Mouse (Mus musculus) hindbrain, embryonic 16.5 days (tissue): ENCODE measurements around the gene Prss57. TPM values are rescaled to one million over a fixed set of nuclear protein-coding genes. Genes with fewer than 3 reads are reported as not detected.

Source experiments
- ATAC-seq: fragments of 200-750 bp; cut with Nextera tagmentation; 2 replicates; pipeline ENCODE4 v1.8.0; 2017; ENCODE audit warnings: moderate TSS enrichment, moderate library complexity
- H3K27ac ChIP-seq: fragments of 300-500 bp; sonication (generic); 2 replicates; pipeline ENCODE4 v1.5.1; 2014; ENCODE audit warnings: low read depth, mild to moderate bottlenecking, control low read depth, low read length, moderate library complexity
- H3K27me3 ChIP-seq: fragments of 300-500 bp; sonication (generic); replicated peaks from 2 replicates; pipeline ENCODE4 v1.6.1; 2014; ENCODE audit warnings: low read length; ENCODE audit not compliant: control insufficient read depth, insufficient read depth
- H3K36me3 ChIP-seq: fragments of 300-500 bp; sonication (generic); 2 replicates; pipeline ENCODE4 v1.6.1; 2014; ENCODE audit warnings: mild to moderate bottlenecking, low read length, moderate library complexity, mixed read lengths; ENCODE audit not compliant: control insufficient read depth, insufficient read depth
- H3K4me1 ChIP-seq: fragments of 300-500 bp; sonication (generic); 2 replicates; pipeline ENCODE4 v1.6.1; 2014; ENCODE audit warnings: low read depth, low read length; ENCODE audit not compliant: control insufficient read depth, insufficient read depth
- H3K4me2 ChIP-seq: fragments of 300-500 bp; sonication (generic); 2 replicates; pipeline ENCODE4 v1.6.1; 2014; ENCODE audit warnings: mild to moderate bottlenecking, low read length, control low read depth, moderate library complexity
- H3K4me3 ChIP-seq: fragments of 300-500 bp; sonication (generic); 2 replicates; pipeline ENCODE4 v1.5.1; 2014; ENCODE audit warnings: mild to moderate bottlenecking, low read length, control low read depth, moderate library complexity
- H3K9ac ChIP-seq: fragments of 300-500 bp; sonication (generic); 2 replicates; pipeline ENCODE4 v1.6.1; 2014; ENCODE audit warnings: low read depth, mild to moderate bottlenecking, control low read depth, low read length, moderate library complexity
- H3K9me3 ChIP-seq: fragments of 300-500 bp; sonication (generic); 2 replicates; pipeline ENCODE4 v1.6.1; 2014; ENCODE audit warnings: mild to moderate bottlenecking, low read length, moderate library complexity; ENCODE audit not compliant: control insufficient read depth
- WGBS: fragments of 180-500 bp; shearing (Covaris S2); extraction: QIAGEN DNeasy Blood & Tissue Kit; methylation state at CpG from one replicate; pipeline ENCODE4 v1.1.7; 2014; 5-methylcytosine and 5-hydroxymethylcytosine counted together
- polyA plus RNA-seq: library from polyadenylated mRNA; unstranded; fragments of >200 nt; fragmentation: Nextera tagmentation; extraction: Ambion mirVana; gene quantifications from 2 replicates; pipeline ENCODE4 v1.2.1, GENCODE M21; 2015

Gene Prss57
- 0.31 TPM in 1 of 2 replicates, not detected in the other for polyA plus RNA-seq

DNA sequence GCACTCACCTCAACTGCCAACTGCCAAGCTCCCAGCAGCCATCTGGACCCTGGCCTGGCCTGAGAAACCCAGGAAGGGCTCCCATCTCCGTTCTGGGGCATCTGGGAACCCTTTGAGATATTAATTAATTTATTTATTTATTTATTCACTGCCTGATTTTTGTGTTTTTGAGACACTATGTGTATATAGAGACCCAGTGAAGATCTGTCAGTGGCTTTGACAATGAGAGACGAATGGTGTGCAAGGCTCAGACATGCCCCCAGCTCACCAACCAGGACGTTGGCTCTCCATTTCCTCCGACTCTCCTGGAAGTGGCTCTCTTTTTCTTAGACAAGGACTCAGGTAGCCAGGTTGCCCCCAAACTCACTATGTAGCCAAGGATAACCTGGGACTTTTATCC, at the start of gene Prss57:
Gene Prss57 (minus strand): TSS at position 101 of the 400 bp plus-strand sequence.
- no peak within 1 kb of the TSS for H3K27ac ChIP-seq
- no peak for ATAC-seq
- WGBS: 87% methylated on average over 4 of the region's 4 CpGs

DNA sequence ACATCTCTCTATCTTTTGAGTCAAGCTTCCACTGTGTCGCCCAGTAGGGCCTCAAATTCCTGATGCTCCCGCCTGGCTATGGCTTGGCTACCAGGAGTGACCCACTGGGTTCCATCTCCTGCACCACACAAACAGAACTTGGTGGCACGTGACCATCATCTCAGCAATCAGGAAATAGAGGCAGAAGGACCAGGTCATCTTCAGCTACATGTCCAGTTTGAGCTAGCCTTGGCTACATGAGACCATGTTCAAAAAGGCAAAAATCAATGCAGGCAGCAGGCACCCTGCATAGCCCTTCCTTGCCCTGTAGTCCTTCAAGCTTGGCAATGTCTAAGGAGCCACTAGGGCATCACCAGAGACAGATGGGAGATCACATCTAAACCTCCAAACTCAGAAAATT, 49.3 kb upstream of the Prss57 start:
- peaks cover 9% of the 10 kb centered on the region for H3K4me1 ChIP-seq
- ATAC-seq: no peak
- peak overlapping the region; percentile 41; the same call in 1 of the 2 replicates for H3K27ac ChIP-seq
- H3K9ac ChIP-seq: no peak overlapping the region
- H3K36me3 ChIP-seq: no peaks in the 10 kb centered on the region
- no peaks in the 10 kb centered on the region for H3K27me3 ChIP-seq
- 94% methylated on average over 3 of the region's 3 CpGs for WGBS
- H3K9me3 ChIP-seq: no peaks in the 10 kb centered on the region
- H3K4me3 ChIP-seq: no peak overlapping the region
- H3K4me2 ChIP-seq: peak overlapping the region; percentile 63; the same call in 1 of the 2 replicates

More for the DNA sequence above, at the start of gene Prss57:
- H3K4me3 ChIP-seq: no peak within 1 kb of the TSS
- H3K36me3 ChIP-seq: no peaks in the 10 kb centered on the region
- peaks cover 10% of the 10 kb centered on the region for H3K4me1 ChIP-seq
- no peaks in the 10 kb centered on the region for H3K9me3 ChIP-seq
- no peak within 1 kb of the TSS for H3K9ac ChIP-seq
- no peak within 1 kb of the TSS for H3K4me2 ChIP-seq
- H3K27me3 ChIP-seq: no peaks in the 10 kb centered on the region

DNA sequence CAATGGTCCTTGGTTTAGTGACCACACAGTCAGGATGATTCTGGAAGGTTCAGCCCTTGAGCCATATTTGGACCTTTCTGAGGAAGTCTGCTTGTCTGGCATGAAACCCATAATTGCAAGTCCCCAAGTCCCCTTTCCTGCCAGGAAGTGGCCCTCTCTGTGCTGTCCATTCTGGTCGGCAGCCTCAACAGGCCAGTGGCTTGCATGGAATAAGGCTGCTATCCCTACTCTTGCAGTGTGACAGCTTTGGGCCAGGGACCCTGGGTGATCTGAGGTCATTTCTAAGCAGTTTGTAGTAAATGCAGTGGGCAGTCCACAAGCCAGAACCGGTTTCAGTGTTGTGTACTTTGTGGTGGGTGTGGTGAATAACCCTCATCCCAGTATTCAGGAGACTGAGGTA, 47.4 kb upstream of the Prss57 start:
- Histone ChIP-seq H3K4me3 (no peak overlapping the region), H3K9ac (no peak overlapping the region), H3K4me1 (peaks cover 8% of the 10 kb centered on the region), H3K9me3 (no peaks in the 10 kb centered on the region), H3K36me3 (no peaks in the 10 kb centered on the region), H3K4me2 (no peak overlapping the region), H3K27me3 (no peaks in the 10 kb centered on the region), H3K27ac (no peak overlapping the region)
- 82% methylated on average over 2 of the region's 2 CpGs for WGBS
- no peak for ATAC-seq

- Histone ChIP-seq H3K27me3 (no peaks in the 10 kb centered on the region), H3K4me2 (no peak overlapping the region), H3K9me3 (no peaks in the 10 kb centered on the region), H3K36me3 (no peaks in the 10 kb centered on the region), H3K9ac (no peak overlapping the region), H3K4me3 (no peak overlapping the region), H3K4me1 (peaks cover 8% of the 10 kb centered on the region), H3K27ac (no peak overlapping the region)
- no peak for ATAC-seq
- 94% methylated on average over 3 of the region's 3 CpGs for WGBS
Measured at GRCm38 (mm10) chr10:79836918-79837317, 46.2 kb upstream of the Prss57 start.

DNA sequence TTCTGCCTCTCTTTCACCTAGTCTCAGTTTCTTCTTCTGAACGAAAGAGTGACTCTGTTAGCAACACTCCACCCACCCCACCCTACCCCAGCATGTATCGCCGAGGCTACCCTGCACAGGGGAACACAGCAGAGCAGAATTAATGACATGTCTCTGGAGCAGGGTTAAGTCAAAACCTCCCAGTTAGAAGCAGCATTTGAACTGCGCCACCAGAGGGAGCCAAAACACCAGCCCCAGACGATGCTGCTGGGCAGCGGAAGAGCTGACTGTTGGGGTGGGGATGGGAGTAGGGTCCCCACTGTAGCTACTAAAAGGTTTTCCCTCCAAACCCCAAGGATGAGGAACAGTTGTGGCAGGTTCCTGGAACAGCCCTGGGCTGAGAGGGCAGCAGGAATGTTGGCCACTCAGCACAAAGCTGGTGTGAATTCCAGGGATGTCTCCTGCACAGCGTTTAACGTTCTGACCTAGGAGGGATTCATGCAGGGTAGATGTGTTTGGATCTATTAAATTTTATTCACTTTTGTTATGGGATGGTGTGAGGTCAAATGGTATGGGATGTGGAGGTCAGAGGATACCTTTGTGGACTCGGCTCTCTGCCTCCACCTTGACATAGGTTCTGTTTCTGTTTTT, 44.1 kb upstream of the Prss57 start:
- Histone ChIP-seq H3K4me1 (peaks cover 2% of the 10 kb centered on the region), H3K4me3 (no peak overlapping the region), H3K36me3 (no peaks in the 10 kb centered on the region), H3K27ac (no peak overlapping the region), H3K27me3 (no peaks in the 10 kb centered on the region), H3K9ac (no peak overlapping the region), H3K9me3 (no peaks in the 10 kb centered on the region), H3K4me2 (no peak overlapping the region)
- 22% methylated on average over 9 of the region's 9 CpGs for WGBS
- ATAC-seq: peak; percentile 59; the same call in 1 of the 2 replicates

DNA sequence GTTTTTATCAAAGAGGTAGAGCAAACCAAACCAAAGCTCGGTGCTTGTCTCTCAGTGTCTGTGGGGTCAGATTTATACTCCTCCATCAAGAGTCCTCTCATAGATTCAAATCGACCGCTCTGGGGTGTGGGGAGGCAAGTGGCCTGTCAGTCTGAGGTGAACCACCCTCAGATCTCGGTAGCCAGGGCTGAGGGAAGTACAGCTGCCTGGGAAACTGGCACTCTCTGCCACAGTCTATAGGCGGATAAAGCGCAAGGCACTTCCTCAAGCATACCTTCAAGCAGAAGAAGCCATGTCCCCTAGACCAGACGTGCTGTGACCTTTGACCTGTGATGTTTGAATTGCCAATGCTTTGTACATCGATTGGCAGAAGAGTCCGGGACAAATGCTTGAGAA, 42.0 kb upstream of the Prss57 start:
- H3K4me1 ChIP-seq: peaks cover 2% of the 10 kb centered on the region
- no peaks in the 10 kb centered on the region for H3K9me3 ChIP-seq
- no peak overlapping the region for H3K9ac ChIP-seq
- no peak overlapping the region for H3K27ac ChIP-seq
- H3K4me2 ChIP-seq: no peak overlapping the region
- no peaks in the 10 kb centered on the region for H3K36me3 ChIP-seq
- WGBS: 79% methylated on average over 9 of the region's 9 CpGs
- H3K27me3 ChIP-seq: no peaks in the 10 kb centered on the region
- ATAC-seq: no peak
- H3K4me3 ChIP-seq: no peak overlapping the region

- no peak overlapping the region for H3K9ac ChIP-seq
- ATAC-seq: no peak
- no peaks in the 10 kb centered on the region for H3K9me3 ChIP-seq
- H3K27me3 ChIP-seq: no peaks in the 10 kb centered on the region
- 75% methylated on average over 7 of the region's 7 CpGs for WGBS
- H3K4me2 ChIP-seq: no peak overlapping the region
- peaks cover 2% of the 10 kb centered on the region for H3K4me1 ChIP-seq
- no peaks in the 10 kb centered on the region for H3K36me3 ChIP-seq
- no peak overlapping the region for H3K27ac ChIP-seq
- no peak overlapping the region for H3K4me3 ChIP-seq
Measured at GRCm38 (mm10) chr10:79832026-79832785, 41.4 kb upstream of the Prss57 start.

DNA sequence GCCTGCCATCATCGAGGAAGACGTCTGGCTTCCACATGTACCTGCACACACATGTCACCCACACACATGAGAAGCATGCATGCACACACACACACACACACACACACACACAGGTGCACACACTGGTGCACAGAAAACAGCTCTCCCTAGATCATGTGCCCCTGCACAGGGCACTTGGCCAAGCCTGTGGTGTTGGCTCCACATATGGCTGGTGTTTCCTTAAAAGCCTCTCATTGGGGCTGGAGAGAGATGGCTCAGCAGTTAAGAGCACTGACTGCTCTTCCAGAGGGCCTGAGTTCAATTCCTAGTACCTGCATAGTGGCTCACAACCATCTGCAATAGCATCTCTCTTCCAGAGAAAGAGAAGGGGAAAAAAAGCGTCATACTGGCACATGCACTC, 40.8 kb upstream of the Prss57 start:
- no peaks in the 10 kb centered on the region for H3K27me3 ChIP-seq
- no peak overlapping the region for H3K27ac ChIP-seq
- H3K4me2 ChIP-seq: no peak overlapping the region
- H3K4me3 ChIP-seq: no peak overlapping the region
- peaks cover 2% of the 10 kb centered on the region for H3K4me1 ChIP-seq
- H3K9me3 ChIP-seq: no peaks in the 10 kb centered on the region
- WGBS: 90% methylated on average over 3 of the region's 3 CpGs
- ATAC-seq: no peak
- no peaks in the 10 kb centered on the region for H3K36me3 ChIP-seq
- no peak overlapping the region for H3K9ac ChIP-seq

- Histone ChIP-seq H3K36me3 (peaks cover 11% of the 10 kb centered on the region), H3K27me3 (no peaks in the 10 kb centered on the region), H3K9me3 (no peaks in the 10 kb centered on the region), H3K4me2 (no peak overlapping the region), H3K27ac (no peak overlapping the region), H3K9ac (no peak overlapping the region), H3K4me3 (no peak overlapping the region), H3K4me1 (no peaks in the 10 kb centered on the region)
- ATAC-seq: no peak
- WGBS: 77% methylated on average over 6 of the region's 6 CpGs
Measured at GRCm38 (mm10) chr10:79824413-79824812, 33.7 kb upstream of the Prss57 start.
